Mouse (Mus musculus): Measurements from ENCODE around the gene Nphp1. TPM values are rescaled to one million over a fixed set of nuclear protein-coding genes. Genes with fewer than 3 reads are reported as not detected.
A peak's percentile ranks its signal among the peaks of the same experiment; 100 is the strongest.

The Nphp1 gene
- total and polyA plus RNA-seq, 3 experiments: 19.1 to 63.6 (median 37.1) TPM

DNA sequence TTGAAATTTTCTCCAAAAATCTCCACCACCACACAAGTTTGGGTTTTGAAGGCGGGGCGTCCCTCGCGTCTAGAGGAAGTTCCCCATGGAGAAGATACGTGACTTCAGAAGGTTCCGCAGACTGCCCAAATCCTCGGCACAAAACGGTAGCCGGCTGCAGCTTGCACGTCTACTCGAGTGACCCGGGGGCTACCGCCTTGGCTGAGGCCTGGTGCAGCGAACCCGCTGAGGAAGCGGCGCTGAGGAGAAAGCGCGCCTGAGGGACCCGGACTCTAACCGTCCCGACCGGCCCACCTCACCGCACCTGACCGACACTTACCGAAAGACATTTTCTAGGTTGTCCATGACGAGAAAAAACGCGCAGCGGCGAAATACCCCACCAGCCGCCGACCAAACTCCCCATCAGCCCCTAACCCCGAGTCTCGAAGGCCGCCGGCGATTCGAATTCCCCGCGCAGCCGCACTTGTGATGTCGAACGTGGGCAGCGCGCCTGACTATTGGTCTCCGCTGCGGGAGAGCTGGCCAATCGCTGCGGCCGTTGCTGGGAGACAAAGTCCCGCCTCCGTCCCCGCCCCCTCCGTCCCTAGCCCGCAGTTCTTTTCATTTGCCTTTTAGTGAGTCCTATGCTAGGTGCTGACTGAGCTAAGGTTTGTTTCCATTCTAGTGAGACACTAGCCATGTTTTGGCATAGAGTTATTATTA, 42.9 kb upstream of the Nphp1 start, which contains the start of gene Bub1 (continued):
- peak; percentile 80 for TF ChIP-seq NRF1 (IDR thresholded peaks at IDR 0.05; ENCODE audit: insufficient read depth, low read depth, low read length, poor library complexity, severe bottlenecking)
- TF ChIP-seq SMC3 (IDR thresholded peaks at IDR 0.05; ENCODE audit: low read depth, low read length): no peak
- peak; percentile 83 for TF ChIP-seq ZMIZ1 (IDR thresholded peaks at IDR 0.05; ENCODE audit: low read depth, low read length)
- peak; percentile 65 for TF ChIP-seq SIN3A (IDR thresholded peaks at IDR 0.05; ENCODE audit: low read length)
- TF ChIP-seq NELFE (IDR thresholded peaks at IDR 0.05; ENCODE audit: low read depth, low read length): peak; percentile 92
- TF ChIP-seq TCF12 (IDR thresholded peaks at IDR 0.05; ENCODE audit: low read depth, low read length): peak; percentile 56
- TF ChIP-seq UBTF (IDR thresholded peaks at IDR 0.05; ENCODE audit: borderline replicate concordance, insufficient read depth, low read depth, low read length): no peak
- peak; percentile 23; the same call in 1 of the 2 replicates for TF ChIP-seq USF1 (IDR thresholded peaks at IDR 0.05; ENCODE audit: low read depth, low read length)

DNA sequence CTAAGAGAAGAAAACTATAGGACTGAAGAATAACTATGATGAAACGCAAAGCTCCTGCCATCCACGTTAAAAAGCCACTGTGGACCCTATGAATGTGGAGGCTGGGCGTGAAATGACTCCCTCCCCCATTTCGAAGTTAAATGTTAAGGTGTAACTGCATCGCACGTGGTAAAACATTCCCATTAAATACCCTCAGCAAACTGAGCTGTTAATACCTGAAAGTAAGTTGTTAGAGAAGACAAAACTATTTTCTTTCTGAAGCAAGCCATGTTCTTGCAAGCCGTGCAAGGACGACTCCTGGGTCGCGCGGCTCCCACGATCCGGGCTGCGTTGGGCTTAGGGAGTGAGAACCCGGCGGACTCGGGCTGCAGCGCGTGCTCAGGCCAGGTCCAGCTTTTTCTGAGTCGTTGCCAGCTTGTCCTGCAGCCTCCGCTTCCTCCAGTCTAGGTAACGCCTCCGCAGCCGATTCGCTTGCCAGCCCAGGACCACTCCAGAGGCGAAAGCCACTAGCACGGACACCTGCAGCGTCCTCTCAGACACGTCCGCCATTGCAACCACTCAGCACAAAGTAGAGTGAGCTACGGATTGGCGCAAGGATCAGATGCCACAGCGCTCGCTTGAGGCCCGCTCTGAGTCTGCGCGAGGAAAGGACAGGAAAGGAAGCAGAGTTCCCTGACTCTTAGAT, 3.4 kb upstream of the Nphp1 start, which contains the start of gene Mtln:
Gene Mtln (minus strand): TSS at position 570 of the 685 bp plus-strand sequence.
- H3K9me3 ChIP-seq (replicated peaks; ENCODE audit: insufficient read depth, low read length): no peaks in the 10 kb centered on the region
- H3K79me2 ChIP-seq (ENCODE audit: control insufficient read depth, insufficient read depth, low read length, poor library complexity): peaks cover 18% of the 10 kb centered on the region
- H3K36me3 ChIP-seq (ENCODE audit: control insufficient read depth in 1 of 2, insufficient read depth in 2 of 2, low read length in 2 of 2): peaks cover 0 to 15% of the 10 kb centered on the region in 2 experiments; a peak in 2 of 4 replicates
- DNase-seq (ENCODE audit: low read depth, low spot score): peak; percentile 94
- H3K27ac ChIP-seq (ENCODE audit: control insufficient read depth, low read depth, low read length): peak within 1 kb of the TSS; percentile 86
- H3K27me3 ChIP-seq (ENCODE audit: control insufficient read depth in 1 of 2, insufficient read depth in 2 of 2, low read length in 2 of 2): no peaks in the 10 kb centered on the region
- H3K4me1 ChIP-seq (ENCODE audit: control insufficient read depth in 1 of 2, insufficient read depth in 2 of 2, low read length in 2 of 2): peaks cover 3 to 15% of the 10 kb centered on the region in 2 experiments
- peak within 1 kb of the TSS; percentile 78 for H3K9ac ChIP-seq (ENCODE audit: control insufficient read depth, low read depth, low read length, poor library complexity, severe bottlenecking)
- peak within 1 kb of the TSS; percentile 72 to 76 for H3K4me3 ChIP-seq (ENCODE audit: control insufficient read depth in 1 of 2, insufficient read depth in 1 of 2, low read depth in 2 of 2, low read length in 2 of 2)
- TF ChIP-seq POLR2A (IDR thresholded peaks at IDR 0.05; ENCODE audit: control insufficient read depth in 1 of 2, insufficient read depth in 1 of 2, low read depth in 1 of 2, low read length in 2 of 2, poor library complexity in 1 of 2): peak; percentile 77 to 95
- no peak for TF ChIP-seq MYB (IDR thresholded peaks at IDR 0.05; ENCODE audit: low read depth, low read length)
- no peak for TF ChIP-seq ZNF384 (IDR thresholded peaks at IDR 0.05; ENCODE audit: low read depth, low read length)
- TF ChIP-seq ZMIZ1 (IDR thresholded peaks at IDR 0.05; ENCODE audit: low read depth, low read length): peak; percentile 72; the same call in 1 of the 2 replicates
- peak; percentile 61; the same call in 1 of the 2 replicates for TF ChIP-seq TCF12 (IDR thresholded peaks at IDR 0.05; ENCODE audit: low read depth, low read length)
- TF ChIP-seq POLR2AphosphoS5 (IDR thresholded peaks at IDR 0.05; ENCODE audit: borderline replicate concordance, low read depth, low read length): peak; percentile 79; the same call in 1 of the 2 replicates
- no peak for TF ChIP-seq ZC3H11A (IDR thresholded peaks at IDR 0.05; ENCODE audit: low read depth, low read length)
- no peak for TF ChIP-seq CHD1 (IDR thresholded peaks at IDR 0.05; ENCODE audit: low read depth, low read length)
- peak; percentile 71 for TF ChIP-seq MAX (IDR thresholded peaks at IDR 0.05; ENCODE audit: low read length)
- peak; percentile 76 for TF ChIP-seq HCFC1 (IDR thresholded peaks at IDR 0.05; ENCODE audit: low read depth, low read length)
- no peak for TF ChIP-seq E2F4 (IDR thresholded peaks at IDR 0.05; ENCODE audit: borderline replicate concordance, low read depth, low read length)
- TF ChIP-seq MEF2A (IDR thresholded peaks at IDR 0.05; ENCODE audit: extremely low read depth, insufficient replicate concordance, low read depth, low read length, poor library complexity, severe bottlenecking): no peak
- no peak for TF ChIP-seq GABPA (IDR thresholded peaks at IDR 0.05; ENCODE audit: low read depth, low read length)
- no peak for TF ChIP-seq CTCF (IDR thresholded peaks at IDR 0.05 in 2 of 3, conservative IDR thresholded peaks at IDR 0.05 in 1 of 3; ENCODE audit: control insufficient read depth in 1 of 3, insufficient read depth in 1 of 3, low read depth in 2 of 3, low read length in 3 of 3, poor library complexity in 1 of 3, severe bottlenecking in 1 of 3)
- no peak for TF ChIP-seq ELF1 (IDR thresholded peaks at IDR 0.05; ENCODE audit: low read depth, low read length)
- TF ChIP-seq SIN3A (IDR thresholded peaks at IDR 0.05; ENCODE audit: low read length): peak; percentile 66
- TF ChIP-seq NELFE (IDR thresholded peaks at IDR 0.05; ENCODE audit: low read depth, low read length): peak; percentile 90
- TF ChIP-seq USF2 (IDR thresholded peaks at IDR 0.05; ENCODE audit: borderline replicate concordance in 1 of 2, insufficient read depth in 1 of 2, low read depth in 1 of 2, low read length in 2 of 2): no peak
- peak; percentile 87 for TF ChIP-seq MXI1 (IDR thresholded peaks at IDR 0.05; ENCODE audit: low read depth, low read length)
- no peak for TF ChIP-seq UBTF (IDR thresholded peaks at IDR 0.05; ENCODE audit: borderline replicate concordance, insufficient read depth, low read depth, low read length)
- no peak for TF ChIP-seq MAFK (IDR thresholded peaks at IDR 0.05; ENCODE audit: borderline replicate concordance, low read depth, low read length)
- TF ChIP-seq USF1 (IDR thresholded peaks at IDR 0.05; ENCODE audit: low read depth, low read length): no peak
- TF ChIP-seq JUND (IDR thresholded peaks at IDR 0.05; ENCODE audit: low read depth, low read length): no peak
- peak; percentile 85 for TF ChIP-seq POLR2AphosphoS2 (IDR thresholded peaks at IDR 0.05; ENCODE audit: low read length)
- TF ChIP-seq EP300 (IDR thresholded peaks at IDR 0.05; ENCODE audit: low read depth in 1 of 2, low read length in 2 of 2): 0 out of 4 replicates have a peak, but pooled peaks of 1 of the 2 experiments have one; percentile 16
- TF ChIP-seq ZKSCAN1 (IDR thresholded peaks at IDR 0.05; ENCODE audit: low read depth, low read length): no peak; the same call in 1 of the 2 replicates
- peak; percentile 86 for TF ChIP-seq NRF1 (IDR thresholded peaks at IDR 0.05; ENCODE audit: insufficient read depth, low read depth, low read length, poor library complexity, severe bottlenecking)
- TF ChIP-seq MYC (IDR thresholded peaks at IDR 0.05; ENCODE audit: low read depth, low read length): peak; percentile 88
- TF ChIP-seq SMC3 (IDR thresholded peaks at IDR 0.05; ENCODE audit: low read depth, low read length): no peak

Data from MEL (cell line).